9 mouse cellular contexts compared by ENCODE assay signal in genomic region chr17:10336558-10336957, GRCm38 (mm10). TPM values are rescaled to one million over a fixed set of nuclear protein-coding genes. Genes with fewer than 3 reads are reported as not detected.
DNase-seq lines count a peak whose midpoint lies in the region; ATAC-seq and TF ChIP-seq lines count a peak whose summit lies in the region.
"Had no signal": no experiment of that assay in that cellular context is flagged by ENCODE, and none has a peak within 500 bp of the region (broad histone marks: within the 10 kb centered on the region; RNA-seq: fewer than 3 reads in every experiment).

No protein-coding gene starts in this region.

- TF ChIP-seq CTCF in ES-Bruce4 (IDR thresholded peaks at IDR 0.05; ENCODE audit: low read depth, low read length), result no peak

- no peak for DNase-seq in heart, adult 8-10 months (ENCODE audit: low spot score)
- DNase-seq in lung, postnatal 25 days (ENCODE audit: low spot score), result no peak
- no peak for DNase-seq in right cerebral cortex, postnatal 14 days
- DNase-seq in cerebellum, adult 8-10 months, result no peak
- DNase-seq: liver, embryonic 13.5 days had no signal

- H3K9me3 ChIP-seq in heart, embryonic 13.5 days, result no peaks in the 10 kb centered on the region
- no peaks in the 10 kb centered on the region for H3K9me3 ChIP-seq in ES-Bruce4 (replicated peaks; ENCODE audit: control insufficient read depth, insufficient read depth, low read length, poor library complexity, severe bottlenecking)
- no peaks in the 10 kb centered on the region for H3K9me3 ChIP-seq in forebrain, embryonic 15.5 days
- H3K9me3 ChIP-seq in midbrain, embryonic 12.5 days, result no peaks in the 10 kb centered on the region
- H3K9me3 ChIP-seq: liver, embryonic 13.5 days had no signal

- H3K4me3 ChIP-seq in heart, embryonic 13.5 days, result no peak overlapping the region
- no peak overlapping the region for H3K4me3 ChIP-seq in ES-Bruce4 (ENCODE audit: low read depth, low read length)
- no peak overlapping the region for H3K4me3 ChIP-seq in forebrain, embryonic 15.5 days
- H3K4me3 ChIP-seq in midbrain, embryonic 12.5 days, result no peak overlapping the region
- H3K4me3 ChIP-seq: liver, embryonic 13.5 days had no signal

- H3K4me2 ChIP-seq in heart, embryonic 13.5 days, result no peak overlapping the region
- no peak overlapping the region for H3K4me2 ChIP-seq in forebrain, embryonic 15.5 days (replicated peaks)
- H3K4me2 ChIP-seq in midbrain, embryonic 12.5 days (replicated peaks), result peak overlapping the region; percentile 58

- no peak for ATAC-seq in heart, embryonic 13.5 days (ENCODE audit: extremely low read depth, insufficient number of reproducible peaks, low FRiP score, low TSS enrichment)
- ATAC-seq in forebrain, embryonic 15.5 days (replicated peaks), result no peak
- no peak for ATAC-seq in midbrain, embryonic 12.5 days (ENCODE audit: low FRiP score, low read depth)

- peaks cover 57% of the 10 kb centered on the region for H3K4me1 ChIP-seq in heart, embryonic 13.5 days
- peaks cover 3% of the 10 kb centered on the region for H3K4me1 ChIP-seq in ES-Bruce4 (ENCODE audit: control insufficient read depth, insufficient read depth, low read length)
- H3K4me1 ChIP-seq in forebrain, embryonic 15.5 days, result peaks cover 34% of the 10 kb centered on the region
- peaks cover 31% of the 10 kb centered on the region for H3K4me1 ChIP-seq in midbrain, embryonic 12.5 days

- no peaks in the 10 kb centered on the region for H3K27me3 ChIP-seq in heart, embryonic 13.5 days (replicated peaks)
- H3K27me3 ChIP-seq in ES-Bruce4 (ENCODE audit: control insufficient read depth, insufficient read depth, low read length, poor library complexity, severe bottlenecking), result no peaks in the 10 kb centered on the region
- no peaks in the 10 kb centered on the region for H3K27me3 ChIP-seq in forebrain, embryonic 15.5 days
- H3K27me3 ChIP-seq in midbrain, embryonic 12.5 days, result no peaks in the 10 kb centered on the region

- H3K9ac ChIP-seq in heart, embryonic 13.5 days, result peak overlapping the region; percentile 89; the same call in 1 of the 2 replicates
- H3K9ac ChIP-seq in ES-Bruce4 (ENCODE audit: low read depth, poor library complexity, severe bottlenecking), result 0 out of 2 replicates have a peak overlapping the region, but pooled peaks have one; percentile 60
- H3K9ac ChIP-seq in forebrain, embryonic 15.5 days (replicated peaks), result no peak overlapping the region
- 0 out of 2 replicates have a peak overlapping the region, but pooled peaks have one; percentile 28 for H3K9ac ChIP-seq in midbrain, embryonic 12.5 days (replicated peaks)
- H3K9ac ChIP-seq: liver, embryonic 13.5 days had no signal

- no peaks in the 10 kb centered on the region for H3K36me3 ChIP-seq in heart, embryonic 13.5 days
- H3K36me3 ChIP-seq in ES-Bruce4 (ENCODE audit: control insufficient read depth, insufficient read depth, low read length, poor library complexity, severe bottlenecking), result no peaks in the 10 kb centered on the region
- H3K36me3 ChIP-seq in forebrain, embryonic 15.5 days, result no peaks in the 10 kb centered on the region
- no peaks in the 10 kb centered on the region for H3K36me3 ChIP-seq in midbrain, embryonic 12.5 days
- H3K36me3 ChIP-seq: liver, embryonic 13.5 days had no signal

- no peak for TF ChIP-seq POLR2A in ES-Bruce4 (IDR thresholded peaks at IDR 0.05; ENCODE audit: insufficient read depth, low read length)

- no peak for TF ChIP-seq EP300 in ES-Bruce4 (IDR thresholded peaks at IDR 0.05; ENCODE audit: insufficient read depth, low read depth, low read length)

- WGBS in heart, embryonic 13.5 days, result 75% methylated on average over 12 of the region's 12 CpGs
- 61% methylated on average over 12 of the region's 12 CpGs for WGBS in forebrain, embryonic 15.5 days
- WGBS in midbrain, embryonic 12.5 days, result 71% methylated on average over 12 of the region's 12 CpGs

- H3K27ac ChIP-seq in heart, embryonic 13.5 days (replicated peaks), result peak overlapping the region; percentile 98
- no peak overlapping the region for H3K27ac ChIP-seq in ES-Bruce4 (ENCODE audit: insufficient read depth, low read length)
- peak overlapping the region; percentile 92 for H3K27ac ChIP-seq in forebrain, embryonic 15.5 days (replicated peaks)
- peak overlapping the region; percentile 96 for H3K27ac ChIP-seq in midbrain, embryonic 12.5 days (replicated peaks)
- H3K27ac ChIP-seq: liver, embryonic 13.5 days had no signal

RNA-seq across cellular contexts. Expression of gene Qk, which starts 16.9 kb away (rescaled TPM):
- polyA plus RNA-seq in heart, embryonic 13.5 days (2015; fragmentation: Nextera tagmentation; extraction: Ambion mirVana), result 32.9 and 37.0 TPM in 2 replicates
- 100 to 1,000 TPM; 453 to 510 (median 503) TPM for total RNA-seq in heart, adult 8-10 months (2022)
- polyA plus RNA-seq in ES-Bruce4 (2011; ENCODE audit: insufficient read depth, insufficient read length, low read depth, missing spikeins), result 240 and 252 TPM in 2 replicates
- 45.4 and 45.5 TPM in 2 replicates for polyA plus RNA-seq in forebrain, embryonic 15.5 days (2015; fragmentation: Nextera tagmentation; extraction: Ambion mirVana)
- polyA plus RNA-seq in midbrain, embryonic 12.5 days (2016; fragmentation: Nextera tagmentation; extraction: Ambion mirVana), result 44.7 and 45.9 TPM in 2 replicates
